Mouse (Mus musculus) 3T3-L1 (cell line): ENCODE measurements at regions not wholly inside any gene's neighbourhood (a gene's known extent, or its start where the extent isn't known, plus 50 kb on each side); places are given as distances from the start of the nearest gene placed in this dataset.
A peak's percentile ranks its signal among the peaks of the same experiment; 100 is the strongest.

ENCODE experiments used
- DNase-seq: peaks from one replicate; pipeline ENCODE4 v3.0.0-alpha.2; 2015; ENCODE audit warnings: low read depth, low spot score

GRCm38 (mm10) chr15:64434502-64434901 lies 374.2 kb upstream of the Fam49b start:
- DNase-seq: peak; percentile 9

GRCm38 (mm10) chr15:64434908-64435307 lies 374.6 kb upstream of the Fam49b start:
- DNase-seq: no peak

GRCm38 (mm10) chr15:64445076-64445475 lies 372.4 kb upstream of the Gm21798 start:
- no peak for DNase-seq

GRCm38 (mm10) chr15:64446411-64447072 lies 371.0 kb upstream of the Gm21798 start:
- DNase-seq: no peak

- no peak for DNase-seq
Observed at GRCm38 (mm10) chr15:64447239-64447952, 370.1 kb upstream of the Gm21798 start.

GRCm38 (mm10) chr15:64448581-64449140 lies 368.8 kb upstream of the Gm21798 start:
- no peak for DNase-seq

GRCm38 (mm10) chr15:64470743-64471142 lies 346.8 kb upstream of the Gm21798 start:
- DNase-seq: peak; percentile 97

GRCm38 (mm10) chr15:64471597-64471996 lies 345.9 kb upstream of the Gm21798 start:
- DNase-seq: peak; percentile 76

- DNase-seq: peak; percentile 88
Observed at GRCm38 (mm10) chr15:64474236-64474635, 343.3 kb upstream of the Gm21798 start.

GRCm38 (mm10) chr15:64477131-64477530 lies 340.4 kb upstream of the Gm21798 start:
- peak; percentile 92 for DNase-seq

- no peak for DNase-seq
Observed at GRCm38 (mm10) chr15:64480625-64481024, 336.9 kb upstream of the Gm21798 start.

- no peak for DNase-seq
Observed at GRCm38 (mm10) chr15:64481226-64481625, 336.3 kb upstream of the Gm21798 start.

- no peak for DNase-seq
Observed at GRCm38 (mm10) chr15:64482960-64483359, 334.5 kb upstream of the Gm21798 start.

- DNase-seq: no peak
Observed at GRCm38 (mm10) chr15:64487801-64488200, 329.7 kb upstream of the Gm21798 start.

GRCm38 (mm10) chr15:64500783-64501182 lies 316.7 kb upstream of the Gm21798 start:
- peak; percentile 27 for DNase-seq

GRCm38 (mm10) chr15:64501479-64501878 lies 316.0 kb upstream of the Gm21798 start:
- peak; percentile 89 for DNase-seq

GRCm38 (mm10) chr15:64504751-64505150 lies 312.7 kb upstream of the Gm21798 start:
- DNase-seq: no peak

GRCm38 (mm10) chr15:64510649-64511048 lies 306.8 kb upstream of the Gm21798 start:
- peak; percentile 70 for DNase-seq

- no peak for DNase-seq
Observed at GRCm38 (mm10) chr15:64511176-64511575, 306.3 kb upstream of the Gm21798 start.

- DNase-seq: no peak
Observed at GRCm38 (mm10) chr15:64512615-64513014, 304.9 kb upstream of the Gm21798 start.

- DNase-seq: peak; percentile 69
Observed at GRCm38 (mm10) chr15:64513501-64514097, 303.9 kb upstream of the Gm21798 start.

GRCm38 (mm10) chr15:64515179-64515578 lies 302.3 kb upstream of the Gm21798 start:
- peak; percentile 75 for DNase-seq
